Comparison of ENCODE assay signal across 11 mouse cellular contexts in the genomic region with DNA sequence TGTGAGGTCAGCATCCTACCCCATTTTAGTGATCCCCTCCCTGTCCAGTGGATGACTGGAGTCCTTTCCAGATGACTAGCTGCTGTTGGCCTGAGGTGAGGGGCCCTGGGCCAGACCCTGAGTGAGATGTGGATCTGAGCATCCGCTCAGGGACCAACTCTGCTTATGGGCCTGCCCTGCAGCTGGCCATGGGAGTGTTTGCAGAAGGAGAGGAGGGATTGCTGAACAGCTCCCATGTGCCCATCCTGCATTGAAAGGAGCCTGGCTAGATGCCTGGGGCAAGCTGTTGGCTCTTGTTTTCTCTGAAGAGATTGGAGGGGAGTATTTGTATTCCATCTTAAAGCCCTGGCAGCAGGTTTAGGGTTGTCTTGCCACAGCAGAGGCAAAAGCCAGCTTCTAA.
DNase-seq lines count a peak whose midpoint lies in the region; ATAC-seq and TF ChIP-seq lines count a peak whose summit lies in the region.
"Had no signal": no experiment of that assay in that cellular context is flagged by ENCODE, and none has a peak within 500 bp of the region (broad histone marks: within the 10 kb centered on the region; RNA-seq: fewer than 3 reads in every experiment).

No protein-coding gene starts in this region.

- H3K4me2 ChIP-seq in heart, embryonic 12.5 days = no peak overlapping the region
- H3K4me2 ChIP-seq in midbrain, embryonic 15.5 days = no peak overlapping the region
- no peak overlapping the region for H3K4me2 ChIP-seq in liver, embryonic 11.5 days
- H3K4me2 ChIP-seq: kidney, embryonic 15.5 days had no signal

- no peak overlapping the region for H3K9ac ChIP-seq in heart, adult 2 months (ENCODE audit: low read depth, low read length)
- no peak overlapping the region for H3K9ac ChIP-seq in heart, embryonic 12.5 days
- H3K9ac ChIP-seq in midbrain, embryonic 15.5 days = no peak overlapping the region
- H3K9ac ChIP-seq in liver, embryonic 11.5 days (ENCODE audit: low read depth, low read length) = no peak overlapping the region
- H3K9ac ChIP-seq: kidney, embryonic 15.5 days had no signal

- no peaks in the 10 kb centered on the region for H3K79me2 ChIP-seq in heart, adult 2 months (replicated peaks; ENCODE audit: control insufficient read depth, insufficient read depth, low read length)

- no peak overlapping the region for H3K27ac ChIP-seq in heart, adult 2 months
- H3K27ac ChIP-seq in heart, embryonic 12.5 days (ENCODE audit: poor library complexity, severe bottlenecking) = no peak overlapping the region
- no peak overlapping the region for H3K27ac ChIP-seq in midbrain, embryonic 15.5 days
- H3K27ac ChIP-seq in liver, embryonic 11.5 days (ENCODE audit: low read depth, low read length) = no peak overlapping the region
- H3K27ac ChIP-seq: kidney, embryonic 15.5 days had no signal

- TF ChIP-seq EP300 in heart, adult 2 months (IDR thresholded peaks at IDR 0.05; ENCODE audit: insufficient read depth, low read depth, low read length) = 0 out of 2 replicates have a peak, but pooled peaks have one; percentile 28

- no peaks in the 10 kb centered on the region for H3K9me3 ChIP-seq in heart, embryonic 12.5 days (replicated peaks)
- H3K9me3 ChIP-seq in midbrain, embryonic 15.5 days = no peaks in the 10 kb centered on the region
- no peaks in the 10 kb centered on the region for H3K9me3 ChIP-seq in liver, embryonic 11.5 days (ENCODE audit: control insufficient read depth, low read length)
- H3K9me3 ChIP-seq: kidney, embryonic 15.5 days had no signal

- H3K36me3 ChIP-seq in heart, adult 2 months (ENCODE audit: control insufficient read depth, insufficient read depth, low read length) = no peaks in the 10 kb centered on the region
- H3K36me3 ChIP-seq in heart, embryonic 12.5 days = no peaks in the 10 kb centered on the region
- no peaks in the 10 kb centered on the region for H3K36me3 ChIP-seq in midbrain, embryonic 15.5 days (replicated peaks)
- no peaks in the 10 kb centered on the region for H3K36me3 ChIP-seq in liver, embryonic 11.5 days (ENCODE audit: control insufficient read depth, insufficient read depth, low read length)
- H3K36me3 ChIP-seq: kidney, embryonic 15.5 days had no signal

- no peak for TF ChIP-seq POLR2A in heart, adult 2 months (IDR thresholded peaks at IDR 0.05; ENCODE audit: insufficient read depth, low read depth, low read length)

- 68% methylated on average over 1 of the region's 1 CpGs for WGBS in heart, adult 2 months
- WGBS in heart, embryonic 12.5 days = 94% methylated on average over 1 of the region's 1 CpGs
- 64% methylated on average over 1 of the region's 1 CpGs for WGBS in midbrain, embryonic 15.5 days
- WGBS in liver, embryonic 11.5 days = 93% methylated on average over 1 of the region's 1 CpGs

- peaks cover 8% of the 10 kb centered on the region for H3K4me1 ChIP-seq in heart, adult 2 months (ENCODE audit: control insufficient read depth, insufficient read depth, low read length)
- peaks cover 11% of the 10 kb centered on the region for H3K4me1 ChIP-seq in heart, embryonic 12.5 days (replicated peaks)
- peaks cover 3% of the 10 kb centered on the region; the same call in 1 of the 2 replicates for H3K4me1 ChIP-seq in midbrain, embryonic 15.5 days
- no peaks in the 10 kb centered on the region for H3K4me1 ChIP-seq in liver, embryonic 11.5 days (replicated peaks; ENCODE audit: control insufficient read depth, insufficient read depth, low read length)

- intact Hi-C loops in heart, adult 2 months (cut with DNase I) = no loop called here

- no peaks in the 10 kb centered on the region for H3K27me3 ChIP-seq in heart, adult 2 months (ENCODE audit: control insufficient read depth, insufficient read depth, low read length)
- H3K27me3 ChIP-seq in heart, embryonic 12.5 days (replicated peaks) = peaks cover 17% of the 10 kb centered on the region
- H3K27me3 ChIP-seq in midbrain, embryonic 15.5 days (replicated peaks) = no peaks in the 10 kb centered on the region
- H3K27me3 ChIP-seq in liver, embryonic 11.5 days (replicated peaks; ENCODE audit: control insufficient read depth, insufficient read depth, low read length) = no peaks in the 10 kb centered on the region; the same call in 1 of the 2 replicates
- H3K27me3 ChIP-seq: kidney, embryonic 15.5 days had no signal

- no peak for ATAC-seq in heart, embryonic 12.5 days (ENCODE audit: insufficient number of reproducible peaks, low FRiP score)
- ATAC-seq in midbrain, embryonic 15.5 days (replicated peaks) = peak; percentile 54; the same call in 1 of the 2 replicates
- no peak for ATAC-seq in liver, embryonic 11.5 days (replicated peaks; ENCODE audit: low FRiP score)
- ATAC-seq: CD4-positive, CD25-positive, alpha-beta regulatory T cell, adult 4 months had no signal

- DNase-seq in heart, adult 2 months = peak; percentile 52 to 60
- peak; percentile 19 for DNase-seq in ovary, adult 18-20 months (ENCODE audit: low spot score)
- DNase-seq in ovary, postnatal 10 days (ENCODE audit: low spot score) = no peak
- peak; percentile 31 for DNase-seq in gastrocnemius, postnatal 10 days
- no peak for DNase-seq in thymus, postnatal 4 days
- DNase-seq in liver, embryonic 11.5 days (ENCODE audit: low spot score) = no peak
- DNase-seq: thymus, adult 18-20 months had no signal

- H3K4me3 ChIP-seq in heart, adult 2 months = no peak overlapping the region
- no peak overlapping the region for H3K4me3 ChIP-seq in heart, embryonic 12.5 days
- H3K4me3 ChIP-seq in midbrain, embryonic 15.5 days = no peak overlapping the region
- H3K4me3 ChIP-seq in liver, embryonic 11.5 days (ENCODE audit: low read depth, low read length) = no peak overlapping the region
- H3K4me3 ChIP-seq: kidney, embryonic 15.5 days had no signal

- no peak for TF ChIP-seq CTCF in heart, adult 2 months (IDR thresholded peaks at IDR 0.05)

Comparison
In these comparisons a context has a peak if more than half of its experiments do, and no peak if none do; other contexts are left out.
1. DNase-seq: peak in heart, adult 2 months (2 of 2), ovary, adult 18-20 months (single experiment) and gastrocnemius, postnatal 10 days (single experiment); none in ovary, postnatal 10 days (single experiment), thymus, postnatal 4 days (single experiment) and liver, embryonic 11.5 days (single experiment).